Mouse (Mus musculus) embryonic facial prominence, embryonic 10.5 days (tissue): ENCODE measurements around the gene Vsig10l. TPM values are rescaled to one million over a fixed set of nuclear protein-coding genes. Genes with fewer than 3 reads are reported as not detected.
A peak's percentile ranks its signal among the peaks of the same experiment; 100 is the strongest.

ENCODE experiments used
- DNase-seq: peaks from one replicate; pipeline ENCODE4 v3.0.0-alpha.2; 2017; ENCODE audit warnings: low spot score
- H3K27ac ChIP-seq: fragments of 300-500 bp; sonication (generic); replicated peaks from 2 replicates; pipeline ENCODE4 v1.5.1; 2016; ENCODE audit warnings: mild to moderate bottlenecking
- H3K27me3 ChIP-seq: fragments of 300-500 bp; sonication (generic); replicated peaks from 2 replicates; pipeline ENCODE4 v1.6.1; 2016; ENCODE audit warnings: low read depth, mild to moderate bottlenecking; ENCODE audit not compliant: poor library complexity, severe bottlenecking
- H3K36me3 ChIP-seq: fragments of 300-500 bp; sonication (generic); replicated peaks from 2 replicates; pipeline ENCODE4 v1.6.1; 2016; ENCODE audit warnings: mild to moderate bottlenecking, moderate library complexity
- H3K4me1 ChIP-seq: fragments of 300-500 bp; sonication (generic); 2 replicates; pipeline ENCODE4 v1.6.1; 2016
- H3K4me3 ChIP-seq: fragments of 300-500 bp; sonication (generic); 2 replicates; pipeline ENCODE4 v1.5.1; 2016; ENCODE audit warnings: mild to moderate bottlenecking, moderate library complexity
- H3K9me3 ChIP-seq: fragments of 300-500 bp; sonication (generic); 2 replicates; pipeline ENCODE4 v1.6.1; 2016; ENCODE audit warnings: mild to moderate bottlenecking
- WGBS: fragments of 180-500 bp; shearing (Covaris S2); methylation state at CpG from one replicate; pipeline ENCODE4 v1.1.7; 2016; 5-methylcytosine and 5-hydroxymethylcytosine counted together
- polyA plus RNA-seq: library from polyadenylated mRNA; unstranded; fragments of >200 nt; fragmentation: Nextera tagmentation; extraction: Ambion mirVana; gene quantifications from 2 replicates; pipeline ENCODE4 v1.2.1, GENCODE M21; 2016

Gene Vsig10l
- polyA plus RNA-seq, 1 experiment from 2014 or later: 2.3 TPM

- H3K4me3 ChIP-seq: peak overlapping the region; percentile 69
- H3K36me3 ChIP-seq: no peaks in the 10 kb centered on the region
- DNase-seq: peak; percentile 13
- 9% methylated on average over 9 of the region's 9 CpGs for WGBS
- no peaks in the 10 kb centered on the region for H3K9me3 ChIP-seq
- H3K27ac ChIP-seq: peak overlapping the region; percentile 89
- peaks cover 19% of the 10 kb centered on the region for H3K4me1 ChIP-seq
- H3K27me3 ChIP-seq: no peaks in the 10 kb centered on the region
Measured at GRCm38 (mm10) chr7:43442684-43443083, 20.3 kb upstream of the Vsig10l start.

- Histone ChIP-seq H3K27me3 (no peaks in the 10 kb centered on the region), H3K9me3 (no peaks in the 10 kb centered on the region), H3K4me1 (peaks cover 19% of the 10 kb centered on the region), H3K27ac (peak overlapping the region; percentile 89), H3K36me3 (no peaks in the 10 kb centered on the region), H3K4me3 (peak overlapping the region; percentile 69)
- WGBS: under 1% methylated on average over 36 of the region's 36 CpGs
- DNase-seq: peak; percentile 78
Measured at GRCm38 (mm10) chr7:43443126-43443916, 19.6 kb upstream of the Vsig10l start.

- Histone ChIP-seq H3K36me3 (no peaks in the 10 kb centered on the region), H3K27ac (peak within 1 kb of the TSS; percentile 89), H3K27me3 (no peaks in the 10 kb centered on the region), H3K4me1 (peaks cover 19% of the 10 kb centered on the region), H3K9me3 (no peaks in the 10 kb centered on the region), H3K4me3 (peak within 1 kb of the TSS; percentile 69)
- peak; percentile 96 for DNase-seq
- under 1% methylated on average over 27 of the region's 27 CpGs for WGBS
Measured at GRCm38 (mm10) chr7:43443917-43444293, 19.0 kb upstream of the Vsig10l start, which contains the start of the genes Etfb and Gm45233. Gene Etfb, plus strand, starts transcription at chr7:43444083. Gene Gm45233, plus strand, starts transcription at chr7:43444128.

- peaks cover 16% of the 10 kb centered on the region for H3K4me1 ChIP-seq
- WGBS: 91% methylated on average over 4 of the region's 4 CpGs
- DNase-seq: no peak
Measured at GRCm38 (mm10) chr7:43447801-43448200, 15.2 kb upstream of the Vsig10l start.

GRCm38 (mm10) chr7:43448246-43448645, 14.7 kb upstream of the Vsig10l start:
- WGBS: 84% methylated on average over 3 of the region's 3 CpGs
- Histone ChIP-seq H3K4me3 (no peak overlapping the region), H3K4me1 (peaks cover 12% of the 10 kb centered on the region), H3K36me3 (peaks cover 21% of the 10 kb centered on the region), H3K27ac (no peak overlapping the region), H3K27me3 (no peaks in the 10 kb centered on the region), H3K9me3 (no peaks in the 10 kb centered on the region)
- DNase-seq: no peak

More at GRCm38 (mm10) chr7:43447801-43448200, 15.2 kb upstream of the Vsig10l start:
- Histone ChIP-seq H3K27me3 (no peaks in the 10 kb centered on the region), H3K9me3 (no peaks in the 10 kb centered on the region), H3K4me3 (no peak overlapping the region), H3K27ac (no peak overlapping the region), H3K36me3 (peaks cover 16% of the 10 kb centered on the region)

- no peaks in the 10 kb centered on the region for H3K9me3 ChIP-seq
Measured at GRCm38 (mm10) chr7:43449811-43450210, 13.1 kb upstream of the Vsig10l start.

GRCm38 (mm10) chr7:43451726-43452125, 11.2 kb upstream of the Vsig10l start:
- peaks cover 56% of the 10 kb centered on the region for H3K36me3 ChIP-seq
- H3K27ac ChIP-seq: no peak overlapping the region
- 95% methylated on average over 11 of the region's 11 CpGs for WGBS
- H3K9me3 ChIP-seq: no peaks in the 10 kb centered on the region
- H3K4me1 ChIP-seq: no peaks in the 10 kb centered on the region
- DNase-seq: no peak
- no peak overlapping the region for H3K4me3 ChIP-seq
- H3K27me3 ChIP-seq: no peaks in the 10 kb centered on the region

More at GRCm38 (mm10) chr7:43449811-43450210, 13.1 kb upstream of the Vsig10l start:
- Histone ChIP-seq H3K27ac (no peak overlapping the region), H3K4me1 (peaks cover 4% of the 10 kb centered on the region; the same call in 1 of the 2 replicates), H3K4me3 (no peak overlapping the region), H3K36me3 (peaks cover 37% of the 10 kb centered on the region), H3K27me3 (no peaks in the 10 kb centered on the region)
- 96% methylated on average over 2 of the region's 2 CpGs for WGBS
- no peak for DNase-seq

GRCm38 (mm10) chr7:43452609-43453008, 10.3 kb upstream of the Vsig10l start:
- no peaks in the 10 kb centered on the region for H3K9me3 ChIP-seq
- peaks cover 65% of the 10 kb centered on the region for H3K36me3 ChIP-seq
- H3K27ac ChIP-seq: no peak overlapping the region
- H3K4me3 ChIP-seq: no peak overlapping the region
- DNase-seq: no peak
- no peaks in the 10 kb centered on the region for H3K27me3 ChIP-seq
- H3K4me1 ChIP-seq: no peaks in the 10 kb centered on the region
- 43% methylated on average over 4 of the region's 4 CpGs for WGBS

GRCm38 (mm10) chr7:43453599-43454355, 9.2 kb upstream of the Vsig10l start:
- Histone ChIP-seq H3K4me3 (no peak overlapping the region), H3K36me3 (peaks cover 69% of the 10 kb centered on the region), H3K27me3 (no peaks in the 10 kb centered on the region), H3K9me3 (no peaks in the 10 kb centered on the region), H3K27ac (no peak overlapping the region), H3K4me1 (no peaks in the 10 kb centered on the region)
- DNase-seq: no peak
- WGBS: 91% methylated on average over 14 of the region's 14 CpGs

GRCm38 (mm10) chr7:43454371-43454770, 8.6 kb upstream of the Vsig10l start:
- DNase-seq: no peak
- Histone ChIP-seq H3K4me1 (no peaks in the 10 kb centered on the region), H3K27me3 (no peaks in the 10 kb centered on the region), H3K27ac (no peak overlapping the region), H3K36me3 (peaks cover 69% of the 10 kb centered on the region), H3K4me3 (no peak overlapping the region), H3K9me3 (no peaks in the 10 kb centered on the region)
- 92% methylated on average over 6 of the region's 6 CpGs for WGBS

GRCm38 (mm10) chr7:43463976-43464375, 1.0 kb downstream of the Vsig10l start:
- 86% methylated on average over 7 of the region's 7 CpGs for WGBS
- no peak overlapping the region for H3K4me3 ChIP-seq
- H3K36me3 ChIP-seq: no peaks in the 10 kb centered on the region
- 0 out of 2 replicates have a peak, but pooled peaks cover 2% of the 10 kb centered on the region for H3K9me3 ChIP-seq
- H3K4me1 ChIP-seq: peaks cover 18% of the 10 kb centered on the region
- H3K27ac ChIP-seq: no peak overlapping the region
- DNase-seq: no peak
- H3K27me3 ChIP-seq: peaks cover 55% of the 10 kb centered on the region

GRCm38 (mm10) chr7:43464864-43465343, 2.0 kb downstream of the Vsig10l start:
- H3K27ac ChIP-seq: 0 out of 2 replicates have a peak overlapping the region, but pooled peaks have one; percentile 14
- no peak for DNase-seq
- H3K4me1 ChIP-seq: peaks cover 18% of the 10 kb centered on the region
- no peaks in the 10 kb centered on the region for H3K36me3 ChIP-seq
- H3K9me3 ChIP-seq: 0 out of 2 replicates have a peak, but pooled peaks cover 2% of the 10 kb centered on the region
- H3K4me3 ChIP-seq: peak overlapping the region; percentile 63
- 9% methylated on average over 35 of the region's 35 CpGs for WGBS
- peaks cover 55% of the 10 kb centered on the region for H3K27me3 ChIP-seq
